In genomic region chr15:86182646-86183045, GRCm38 (mm10) we compare ENCODE assay signal across 8 mouse cellular contexts. TPM values are rescaled to one million over a fixed set of nuclear protein-coding genes. Genes with fewer than 3 reads are reported as not detected.
DNase-seq lines count a peak whose midpoint lies in the region; ATAC-seq lines count a peak whose summit lies in the region.

No protein-coding gene starts in this region.

- WGBS in kidney, embryonic 16.5 days: 56% methylated on average over 13 of the region's 13 CpGs

- no peaks in the 10 kb centered on the region for H3K36me3 ChIP-seq in kidney, embryonic 16.5 days (ENCODE audit: insufficient read depth, low read length)

- peak overlapping the region; percentile 46; the same call in 1 of the 2 replicates for H3K27ac ChIP-seq in kidney, embryonic 16.5 days (ENCODE audit: low read length)

- no peak overlapping the region for H3K4me3 ChIP-seq in kidney, embryonic 16.5 days (ENCODE audit: low read length)

- peak; percentile 40 for ATAC-seq in CD4-positive, CD25-positive, alpha-beta regulatory T cell, adult 4 months
- peak; percentile 68 for ATAC-seq in granulocyte monocyte progenitor cell, adult 5-6 weeks (replicated peaks; ENCODE audit: poor library complexity, severe bottlenecking)
- ATAC-seq in kidney, embryonic 16.5 days (ENCODE audit: low FRiP score, low TSS enrichment): no peak
- ATAC-seq in megakaryocyte progenitor cell, adult 5-6 weeks (replicated peaks; ENCODE audit: poor library complexity): peak; percentile 67

- H3K4me2 ChIP-seq in kidney, embryonic 16.5 days (replicated peaks; ENCODE audit: low read depth, low read length): no peak overlapping the region

- H3K9ac ChIP-seq in kidney, embryonic 16.5 days (replicated peaks; ENCODE audit: low read length): no peak overlapping the region

- H3K9me3 ChIP-seq in kidney, embryonic 16.5 days (ENCODE audit: low read length): no peaks in the 10 kb centered on the region

- H3K4me1 ChIP-seq in kidney, embryonic 16.5 days (ENCODE audit: insufficient read depth, low read length): peaks cover 32% of the 10 kb centered on the region

- peak; percentile 57 for DNase-seq in gastrocnemius, adult 18-20 months (ENCODE audit: low spot score)
- DNase-seq in gastrocnemius, postnatal 10 days: no peak
- DNase-seq in thymus, postnatal 10 days (ENCODE audit: low spot score in 2 of 2): peak; percentile 82 to 88
- no peak for DNase-seq in urinary bladder, postnatal 10 days (ENCODE audit: low spot score)

- H3K27me3 ChIP-seq in kidney, embryonic 16.5 days (ENCODE audit: insufficient read depth, low read length): no peaks in the 10 kb centered on the region

RNA-seq across cellular contexts. Expression of gene Cerk, which starts 3.3 kb away (rescaled TPM):
- 1 to 10 TPM; 4.3 to 5.1 TPM for total RNA-seq in gastrocnemius, adult 18-20 months (2021)
- total RNA-seq in gastrocnemius, postnatal 10 days (2021): 1 to 10 TPM; 8.0 to 9.5 TPM
- polyA plus RNA-seq in CD4-positive, CD25-positive, alpha-beta regulatory T cell, adult 4 months (2017; shearing (Covaris generic)): 1 to 10 TPM; 5.1 to 6.1 TPM
- 26.3 and 29.8 TPM in 2 replicates for total RNA-seq in granulocyte monocyte progenitor cell, adult 5-6 weeks (2014; fragmentation: Nextera tagmentation)
- total RNA-seq in granulocyte monocyte progenitor cell, adult 5-6 weeks (2017): 41.4 and 47.9 TPM in 2 replicates
- 13.6 and 13.7 TPM in 2 replicates for polyA plus RNA-seq in kidney, embryonic 16.5 days (2015; fragmentation: Nextera tagmentation; extraction: Ambion mirVana)
- 25.0 and 26.5 TPM in 2 replicates for total RNA-seq in megakaryocyte progenitor cell, adult 5-6 weeks (2015)
- 37.6 and 45.7 TPM in 2 replicates for total RNA-seq in megakaryocyte progenitor cell, adult 5-6 weeks (2017)

RNA-seq across cellular contexts. Expression of gene Tbc1d22a, which starts 31.6 kb away (rescaled TPM):
- 10 to 100 TPM; 15.6 to 17.1 TPM for total RNA-seq in gastrocnemius, adult 18-20 months (2021)
- total RNA-seq in gastrocnemius, postnatal 10 days (2021): 10 to 100 TPM; 12.2 to 15.3 TPM
- 10 to 100 TPM in 1 of 2 experiments, 1 to 10 TPM in 1; 8.4 to 16.2 TPM for polyA plus RNA-seq in CD4-positive, CD25-positive, alpha-beta regulatory T cell, adult 4 months (2017; shearing (Covaris generic))
- 18.6 and 18.8 TPM in 2 replicates for total RNA-seq in granulocyte monocyte progenitor cell, adult 5-6 weeks (2014; fragmentation: Nextera tagmentation)
- 26.5 and 46.7 TPM in 2 replicates for total RNA-seq in granulocyte monocyte progenitor cell, adult 5-6 weeks (2017)
- polyA plus RNA-seq in kidney, embryonic 16.5 days (2015; fragmentation: Nextera tagmentation; extraction: Ambion mirVana): 16.5 and 16.6 TPM in 2 replicates
- total RNA-seq in megakaryocyte progenitor cell, adult 5-6 weeks (2015): 12.2 and 12.6 TPM in 2 replicates
- 17.3 and 19.8 TPM in 2 replicates for total RNA-seq in megakaryocyte progenitor cell, adult 5-6 weeks (2017)

Comparison
In these comparisons a context has a peak if more than half of its experiments do, and no peak if none do; other contexts are left out.
1. DNase-seq: peak in gastrocnemius, adult 18-20 months (single experiment) and thymus, postnatal 10 days (2 of 2); none in gastrocnemius, postnatal 10 days (single experiment) and urinary bladder, postnatal 10 days (single experiment).